Mouse (Mus musculus) embryonic facial prominence, embryonic 10.5 days (tissue): ENCODE measurements at regions not wholly inside any gene's neighbourhood (a gene's known extent, or its start where the extent isn't known, plus 50 kb on each side); places are given as distances from the start of the nearest gene placed in this dataset. TPM values are rescaled to one million over a fixed set of nuclear protein-coding genes. Genes with fewer than 3 reads are reported as not detected.
"Not testable (repeated sequence)": the region's sequence is repeated elsewhere in the genome, so short reads cannot be mapped to it uniquely, and the experiment has no call there.

ENCODE experiments used
- DNase-seq: peaks from one replicate; pipeline ENCODE4 v3.0.0-alpha.2; 2017; ENCODE audit warnings: low spot score
- H3K27ac ChIP-seq: fragments of 300-500 bp; sonication (generic); replicated peaks from 2 replicates; pipeline ENCODE4 v1.5.1; 2016; ENCODE audit warnings: mild to moderate bottlenecking
- H3K27me3 ChIP-seq: fragments of 300-500 bp; sonication (generic); replicated peaks from 2 replicates; pipeline ENCODE4 v1.6.1; 2016; ENCODE audit warnings: low read depth, mild to moderate bottlenecking; ENCODE audit not compliant: poor library complexity, severe bottlenecking
- H3K36me3 ChIP-seq: fragments of 300-500 bp; sonication (generic); replicated peaks from 2 replicates; pipeline ENCODE4 v1.6.1; 2016; ENCODE audit warnings: mild to moderate bottlenecking, moderate library complexity
- H3K4me1 ChIP-seq: fragments of 300-500 bp; sonication (generic); 2 replicates; pipeline ENCODE4 v1.6.1; 2016
- H3K4me3 ChIP-seq: fragments of 300-500 bp; sonication (generic); 2 replicates; pipeline ENCODE4 v1.5.1; 2016; ENCODE audit warnings: mild to moderate bottlenecking, moderate library complexity
- H3K9me3 ChIP-seq: fragments of 300-500 bp; sonication (generic); 2 replicates; pipeline ENCODE4 v1.6.1; 2016; ENCODE audit warnings: mild to moderate bottlenecking
- WGBS: fragments of 180-500 bp; shearing (Covaris S2); methylation state at CpG from one replicate; pipeline ENCODE4 v1.1.7; 2016; 5-methylcytosine and 5-hydroxymethylcytosine counted together
- microRNA-seq: library from miRNA; unstranded; fragments of <30 nt; microRNA quantifications from one replicate; pipeline ENCODE4, GENCODE M21; 2017

GRCm38 (mm10) chr15:14815556-14815955 is 1642.1 kb upstream of the Cdh6 start:
- Histone ChIP-seq H3K4me1 (no peaks in the 10 kb centered on the region), H3K4me3 (no peak overlapping the region), H3K27me3 (no peaks in the 10 kb centered on the region), H3K9me3 (no peaks in the 10 kb centered on the region), H3K27ac (no peak overlapping the region), H3K36me3 (no peaks in the 10 kb centered on the region)
- no peak for DNase-seq

GRCm38 (mm10) chr15:14806849-14807248 is 1633.4 kb upstream of the Cdh6 start:
- H3K4me1 ChIP-seq: no peaks in the 10 kb centered on the region
- H3K36me3 ChIP-seq: no peaks in the 10 kb centered on the region
- no peak overlapping the region for H3K27ac ChIP-seq
- DNase-seq: no peak
- no peaks in the 10 kb centered on the region for H3K9me3 ChIP-seq
- no peak overlapping the region for H3K4me3 ChIP-seq
- H3K27me3 ChIP-seq: no peaks in the 10 kb centered on the region
- WGBS: 76% methylated on average over 1 of the region's 1 CpGs

GRCm38 (mm10) chr15:14795221-14795620 is 1621.7 kb upstream of the Cdh6 start:
- no peaks in the 10 kb centered on the region for H3K27me3 ChIP-seq
- H3K36me3 ChIP-seq: no peaks in the 10 kb centered on the region
- H3K9me3 ChIP-seq: 0 out of 2 replicates have a peak, but pooled peaks cover 2% of the 10 kb centered on the region
- no peaks in the 10 kb centered on the region for H3K4me1 ChIP-seq
- no peak overlapping the region for H3K27ac ChIP-seq
- H3K4me3 ChIP-seq: no peak overlapping the region
- no peak for DNase-seq
- WGBS: 77% methylated on average over 2 of the region's 2 CpGs

- Histone ChIP-seq H3K9me3 (no peaks in the 10 kb centered on the region), H3K27ac (no peak overlapping the region), H3K4me1 (no peaks in the 10 kb centered on the region), H3K27me3 (no peaks in the 10 kb centered on the region), H3K36me3 (no peaks in the 10 kb centered on the region), H3K4me3 (no peak overlapping the region)
- DNase-seq: no peak
- WGBS: 80% methylated on average over 2 of the region's 2 CpGs
Observed at GRCm38 (mm10) chr15:14780727-14781126, 1607.3 kb upstream of the Cdh6 start.

- Histone ChIP-seq H3K27me3 (no peaks in the 10 kb centered on the region), H3K9me3 (no peaks in the 10 kb centered on the region), H3K4me1 (no peaks in the 10 kb centered on the region), H3K4me3 (no peak overlapping the region), H3K27ac (no peak overlapping the region), H3K36me3 (no peaks in the 10 kb centered on the region)
- DNase-seq: no peak
- 92% methylated on average over 2 of the region's 2 CpGs for WGBS
Observed at GRCm38 (mm10) chr15:14741733-14742132, 1568.3 kb upstream of the Cdh6 start.

GRCm38 (mm10) chr15:14697925-14698324 is 1524.5 kb upstream of the Cdh6 start:
- not testable (repeated sequence) for H3K36me3 ChIP-seq, H3K4me3 ChIP-seq, H3K4me1 ChIP-seq, H3K27me3 ChIP-seq, H3K27ac ChIP-seq, DNase-seq, H3K9me3 ChIP-seq
- 93% methylated on average over 2 of the region's 2 CpGs for WGBS

GRCm38 (mm10) chr15:14696481-14696880 is 1523.0 kb upstream of the Cdh6 start:
- peaks cover 7% of the 10 kb centered on the region for H3K9me3 ChIP-seq
- H3K27ac ChIP-seq: no peak overlapping the region
- 93% methylated on average over 10 of the region's 10 CpGs for WGBS
- H3K27me3 ChIP-seq: no peaks in the 10 kb centered on the region
- H3K4me1 ChIP-seq: no peaks in the 10 kb centered on the region
- DNase-seq: no peak
- H3K36me3 ChIP-seq: no peaks in the 10 kb centered on the region
- H3K4me3 ChIP-seq: no peak overlapping the region

- H3K9me3 ChIP-seq: no peaks in the 10 kb centered on the region
- 88% methylated on average over 2 of the region's 2 CpGs for WGBS
Observed at GRCm38 (mm10) chr15:14689141-14689540, 1515.7 kb upstream of the Cdh6 start.

GRCm38 (mm10) chr15:14642291-14642690 is 1468.8 kb upstream of the Cdh6 start:
- no peak overlapping the region for H3K4me3 ChIP-seq
- 85% methylated on average over 2 of the region's 2 CpGs for WGBS
- DNase-seq: no peak
- H3K9me3 ChIP-seq: no peaks in the 10 kb centered on the region
- H3K36me3 ChIP-seq: no peaks in the 10 kb centered on the region
- no peaks in the 10 kb centered on the region for H3K27me3 ChIP-seq
- no peak overlapping the region for H3K27ac ChIP-seq
- H3K4me1 ChIP-seq: no peaks in the 10 kb centered on the region

More at GRCm38 (mm10) chr15:14689141-14689540, 1515.7 kb upstream of the Cdh6 start:
- Histone ChIP-seq H3K36me3 (no peaks in the 10 kb centered on the region), H3K4me1 (no peaks in the 10 kb centered on the region), H3K27ac (no peak overlapping the region), H3K27me3 (no peaks in the 10 kb centered on the region), H3K4me3 (no peak overlapping the region)
- DNase-seq: no peak

- Histone ChIP-seq H3K4me3 (no peak overlapping the region), H3K27me3 (no peaks in the 10 kb centered on the region), H3K36me3 (no peaks in the 10 kb centered on the region), H3K27ac (no peak overlapping the region), H3K4me1 (no peaks in the 10 kb centered on the region), H3K9me3 (no peaks in the 10 kb centered on the region)
- DNase-seq: peak; percentile 11
- WGBS: 70% methylated on average over 1 of the region's 1 CpGs
Observed at GRCm38 (mm10) chr15:14628523-14628922, 1455.0 kb upstream of the Cdh6 start.

GRCm38 (mm10) chr15:14606691-14607090 is 1433.2 kb upstream of the Cdh6 start:
- H3K4me1 ChIP-seq: no peaks in the 10 kb centered on the region
- no peaks in the 10 kb centered on the region for H3K9me3 ChIP-seq
- no peaks in the 10 kb centered on the region for H3K36me3 ChIP-seq
- no peak overlapping the region for H3K4me3 ChIP-seq
- DNase-seq: no peak
- no peaks in the 10 kb centered on the region for H3K27me3 ChIP-seq
- 95% methylated on average over 1 of the region's 1 CpGs for WGBS
- no peak overlapping the region for H3K27ac ChIP-seq

Small RNAs in the stretch of these regions (microRNA-seq; reads per million reads assigned to microRNA genes)
- not detected for gene Gm24080
